Mouse (Mus musculus): ENCODE results near the gene Prdx2. TPM values are rescaled to one million over a fixed set of nuclear protein-coding genes. Genes with fewer than 3 reads are reported as not detected.

Gene Prdx2
- 1,124 and 1,185 TPM in 2 replicates for polyA plus RNA-seq (2015; fragmentation: Nextera tagmentation; extraction: Ambion mirVana)

DNA sequence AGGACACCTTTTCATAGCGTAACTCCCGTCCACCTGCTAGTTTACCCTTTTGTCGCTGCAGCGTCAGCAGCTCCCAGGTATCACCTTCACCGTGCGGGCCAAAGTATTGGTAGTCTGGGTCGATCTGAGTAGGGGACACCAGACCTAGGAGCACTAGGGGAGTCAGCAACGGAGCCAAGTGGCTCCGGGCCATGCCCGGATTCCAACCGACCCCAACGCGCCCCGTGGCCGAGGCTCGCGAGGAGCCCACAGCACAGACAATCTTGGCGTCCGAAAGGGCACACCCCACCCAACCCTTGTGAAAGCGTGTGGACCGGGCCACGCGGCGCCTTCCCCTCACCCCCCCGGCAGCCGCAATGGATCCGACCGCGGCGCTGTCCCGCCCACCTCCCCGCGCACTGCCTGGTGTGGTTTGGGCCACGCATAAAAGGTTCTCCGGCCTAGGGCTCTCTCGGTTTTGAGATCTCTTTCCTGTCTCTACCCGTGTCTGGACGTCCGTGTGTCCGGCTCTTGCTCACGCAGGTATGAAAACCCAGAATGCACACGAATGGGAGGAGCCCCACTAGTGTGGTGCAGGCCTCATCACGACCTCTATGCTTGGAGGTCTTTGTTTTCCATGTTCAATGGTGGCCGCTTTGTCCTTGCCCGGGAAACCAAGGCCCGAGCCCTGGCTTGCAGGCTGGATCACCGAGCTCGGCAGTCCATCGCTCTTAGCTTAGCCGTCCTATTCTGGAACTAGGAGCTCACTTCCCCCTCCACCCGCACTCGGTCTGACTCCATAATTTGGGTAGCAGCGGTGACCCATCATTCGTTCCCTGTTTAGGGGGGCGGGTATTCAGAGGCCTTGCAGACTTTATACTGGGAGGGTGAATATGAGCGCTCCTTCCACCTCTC lies at the start of gene Prdx2, which contains the start of the genes Gm49661 and Rnaseh2a:
Gene Prdx2 (plus strand): TSS at position 347 of the 894 bp plus-strand sequence.
Gene Gm49661 (minus strand): TSS at position 193 of the 894 bp plus-strand sequence.
Gene Rnaseh2a (minus strand): TSS at position 527 of the 894 bp plus-strand sequence.
- Histone ChIP-seq H3K36me3 (peaks cover 25% of the 10 kb centered on the region), H3K9me3 (no peaks in the 10 kb centered on the region), H3K4me1 (replicated peaks) (peaks cover 47% of the 10 kb centered on the region), H3K27me3 (no peaks in the 10 kb centered on the region), H3K4me2 (peak within 1 kb of the TSS; percentile 72), H3K9ac (peak within 1 kb of the TSS; percentile 82), H3K4me3 (peak within 1 kb of the TSS; percentile 69), H3K27ac (replicated peaks) (peak within 1 kb of the TSS; percentile 90)
- WGBS = under 1% methylated on average over 56 of the region's 56 CpGs
- peak; percentile 76 for ATAC-seq (ENCODE audit: low FRiP score, low read depth)

DNA sequence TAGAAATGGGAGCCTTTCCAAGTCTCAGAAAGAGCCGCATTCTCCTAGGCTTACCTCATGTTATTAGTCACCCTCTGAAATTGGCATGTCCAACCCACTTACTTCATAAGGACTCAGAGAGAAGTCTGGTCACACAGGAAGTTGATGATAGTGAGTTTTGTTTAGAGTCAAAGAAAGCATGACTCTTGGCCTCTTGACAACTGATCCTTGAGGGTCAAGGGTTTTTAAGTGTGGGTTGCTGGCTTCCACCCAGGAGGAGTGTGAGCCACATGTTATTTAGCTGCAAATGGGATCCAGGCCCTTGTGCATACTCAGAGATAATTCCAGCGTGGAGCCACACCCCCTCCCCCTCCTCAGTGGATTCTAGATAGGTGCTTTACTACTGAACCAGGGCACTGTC lies 47.8 kb upstream of the Prdx2 start:
- H3K4me2 ChIP-seq = no peak overlapping the region

DNA sequence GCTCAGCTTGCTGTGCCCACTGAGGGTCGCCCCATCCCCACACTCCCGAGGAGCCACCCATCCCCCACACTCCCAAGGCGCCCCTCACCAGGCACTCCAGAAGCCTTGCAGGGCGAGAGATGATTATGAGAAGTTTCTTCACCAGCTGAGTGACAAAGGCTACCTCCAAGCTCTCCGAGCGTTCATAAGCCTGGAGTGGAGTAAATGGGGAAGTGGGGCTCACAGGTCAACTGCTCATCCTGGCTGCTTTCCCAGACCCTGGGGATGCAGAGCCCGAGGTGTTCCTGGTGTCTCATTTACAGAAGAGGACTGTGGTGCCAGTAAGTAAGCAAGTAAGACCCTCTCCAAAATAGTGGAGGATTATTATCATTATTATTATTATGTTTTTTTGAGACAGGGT lies 43.8 kb upstream of the Prdx2 start:
- ATAC-seq (ENCODE audit: low FRiP score, low read depth) = no peak
- 72% methylated on average over 7 of the region's 7 CpGs for WGBS
- H3K9me3 ChIP-seq = no peaks in the 10 kb centered on the region
- H3K27ac ChIP-seq (replicated peaks) = no peak overlapping the region
- H3K4me2 ChIP-seq = no peak overlapping the region
- no peaks in the 10 kb centered on the region for H3K27me3 ChIP-seq
- no peak overlapping the region for H3K9ac ChIP-seq
- peaks cover 6% of the 10 kb centered on the region for H3K4me1 ChIP-seq (replicated peaks)
- H3K4me3 ChIP-seq = no peak overlapping the region
- H3K36me3 ChIP-seq = peaks cover 65% of the 10 kb centered on the region

More for the DNA sequence above, 47.8 kb upstream of the Prdx2 start:
- Histone ChIP-seq H3K9ac (no peak overlapping the region), H3K4me3 (no peak overlapping the region), H3K9me3 (no peaks in the 10 kb centered on the region), H3K36me3 (peaks cover 87% of the 10 kb centered on the region), H3K4me1 (replicated peaks) (no peaks in the 10 kb centered on the region), H3K27ac (replicated peaks) (no peak overlapping the region), H3K27me3 (0 out of 2 replicates have a peak, but pooled peaks cover 2% of the 10 kb centered on the region)
- 85% methylated on average over 2 of the region's 2 CpGs for WGBS
- no peak for ATAC-seq (ENCODE audit: low FRiP score, low read depth)

DNA sequence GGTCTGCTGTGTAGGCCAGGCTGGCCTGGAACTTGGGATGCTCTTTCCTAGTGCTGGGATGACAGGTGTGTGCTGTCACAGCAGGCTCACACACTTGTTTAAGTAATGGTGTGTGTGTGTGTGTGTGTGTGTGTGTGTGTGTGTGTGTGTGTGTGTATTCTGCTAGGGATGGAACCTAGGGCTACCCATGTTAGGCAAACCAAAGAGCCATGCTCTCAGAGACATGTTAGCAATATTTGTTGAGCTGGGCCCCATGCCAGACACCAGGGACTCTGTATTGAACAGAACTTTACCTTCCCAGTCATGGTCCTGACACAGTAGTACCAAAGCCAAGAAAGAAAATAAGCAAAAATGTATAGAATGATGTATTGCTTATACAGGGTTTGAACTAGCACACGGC lies 41.9 kb upstream of the Prdx2 start:
- no peak overlapping the region for H3K4me2 ChIP-seq
- ATAC-seq (ENCODE audit: low FRiP score, low read depth) = no peak
- H3K9ac ChIP-seq = no peak overlapping the region
- H3K36me3 ChIP-seq = peaks cover 61% of the 10 kb centered on the region
- H3K4me1 ChIP-seq (replicated peaks) = peaks cover 6% of the 10 kb centered on the region
- no peaks in the 10 kb centered on the region for H3K9me3 ChIP-seq
- no peaks in the 10 kb centered on the region for H3K27me3 ChIP-seq
- H3K27ac ChIP-seq (replicated peaks) = no peak overlapping the region
- WGBS = 85% methylated on average over 1 of the region's 1 CpGs
- H3K4me3 ChIP-seq = no peak overlapping the region

DNA sequence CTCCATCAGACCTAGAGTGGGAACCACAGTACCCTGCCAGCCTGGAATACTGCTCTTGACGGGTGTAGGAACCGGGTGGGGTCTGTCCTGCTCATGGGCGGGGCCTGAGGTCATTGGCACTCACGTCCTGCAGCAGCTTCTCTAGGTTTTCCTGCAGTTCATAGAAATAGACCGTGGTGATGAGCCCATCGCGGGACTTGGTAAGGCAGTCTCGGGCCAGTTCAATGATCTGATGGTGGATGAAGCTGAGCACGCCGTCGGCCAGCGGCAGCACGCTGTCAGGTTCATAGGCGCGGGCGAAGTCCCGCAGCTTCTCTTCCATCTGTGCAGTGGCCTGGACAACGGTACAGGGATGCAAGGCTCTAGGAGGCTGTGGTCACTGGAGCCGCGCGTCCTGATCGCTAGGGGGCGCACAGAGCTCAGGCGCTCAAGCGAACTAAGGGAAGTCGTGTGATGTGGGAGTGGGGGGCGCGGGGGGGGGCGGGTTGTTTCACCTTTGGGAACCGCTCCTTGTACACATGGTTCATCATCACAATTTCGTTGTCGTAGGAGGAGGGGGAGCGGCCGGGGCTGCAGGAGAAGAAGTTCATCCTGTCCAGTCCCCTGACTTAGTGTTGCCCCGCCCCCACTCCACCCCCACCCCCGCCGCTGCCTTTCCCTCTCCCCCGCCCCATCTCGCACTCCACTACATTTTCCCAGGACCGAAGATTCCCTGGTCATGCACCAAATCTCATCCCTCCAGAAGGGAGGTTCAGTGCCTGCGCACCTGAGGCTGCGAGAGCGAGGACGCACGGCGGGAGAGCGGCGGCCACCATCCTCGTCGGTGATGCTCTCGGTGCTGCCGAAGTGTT lies 40.7 kb upstream of the Prdx2 start:
- H3K4me3 ChIP-seq = peak overlapping the region; percentile 25

DNA sequence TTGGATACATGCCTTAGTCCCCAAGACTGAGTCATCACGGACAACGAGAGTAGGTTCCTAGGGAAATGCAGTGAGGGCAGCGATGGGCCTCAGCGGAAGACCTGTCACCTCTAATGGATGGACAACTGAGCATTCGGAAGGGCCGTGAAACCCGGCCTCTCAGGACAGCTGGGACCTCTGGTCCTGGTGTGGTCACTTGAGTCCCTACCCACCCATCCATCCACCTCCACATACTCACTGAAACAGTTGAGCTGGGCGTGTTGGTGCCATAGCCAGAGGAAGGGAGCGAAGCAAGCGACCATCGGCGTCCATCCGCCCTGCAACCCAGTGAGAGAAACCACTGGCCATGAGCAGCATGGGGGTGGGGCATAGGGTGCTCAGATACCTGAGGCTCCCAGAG lies 38.8 kb upstream of the Prdx2 start:
- no peaks in the 10 kb centered on the region for H3K27me3 ChIP-seq
- ATAC-seq (ENCODE audit: low FRiP score, low read depth) = no peak
- H3K4me2 ChIP-seq = no peak overlapping the region
- H3K9ac ChIP-seq = no peak overlapping the region
- H3K36me3 ChIP-seq = peaks cover 39% of the 10 kb centered on the region
- peaks cover 27% of the 10 kb centered on the region for H3K4me1 ChIP-seq (replicated peaks)
- no peak overlapping the region for H3K4me3 ChIP-seq
- H3K27ac ChIP-seq (replicated peaks) = no peak overlapping the region
- H3K9me3 ChIP-seq = no peaks in the 10 kb centered on the region
- WGBS = 88% methylated on average over 13 of the region's 13 CpGs

More for the DNA sequence above, 40.7 kb upstream of the Prdx2 start:
- Histone ChIP-seq H3K36me3 (peaks cover 53% of the 10 kb centered on the region), H3K4me2 (peak overlapping the region; percentile 53), H3K9me3 (no peaks in the 10 kb centered on the region), H3K27ac (replicated peaks) (no peak overlapping the region), H3K9ac (no peak overlapping the region), H3K4me1 (replicated peaks) (peaks cover 8% of the 10 kb centered on the region), H3K27me3 (no peaks in the 10 kb centered on the region)
- ATAC-seq (ENCODE audit: low FRiP score, low read depth) = peak; percentile 71
- WGBS = 2% methylated on average over 46 of the region's 52 CpGs

DNA sequence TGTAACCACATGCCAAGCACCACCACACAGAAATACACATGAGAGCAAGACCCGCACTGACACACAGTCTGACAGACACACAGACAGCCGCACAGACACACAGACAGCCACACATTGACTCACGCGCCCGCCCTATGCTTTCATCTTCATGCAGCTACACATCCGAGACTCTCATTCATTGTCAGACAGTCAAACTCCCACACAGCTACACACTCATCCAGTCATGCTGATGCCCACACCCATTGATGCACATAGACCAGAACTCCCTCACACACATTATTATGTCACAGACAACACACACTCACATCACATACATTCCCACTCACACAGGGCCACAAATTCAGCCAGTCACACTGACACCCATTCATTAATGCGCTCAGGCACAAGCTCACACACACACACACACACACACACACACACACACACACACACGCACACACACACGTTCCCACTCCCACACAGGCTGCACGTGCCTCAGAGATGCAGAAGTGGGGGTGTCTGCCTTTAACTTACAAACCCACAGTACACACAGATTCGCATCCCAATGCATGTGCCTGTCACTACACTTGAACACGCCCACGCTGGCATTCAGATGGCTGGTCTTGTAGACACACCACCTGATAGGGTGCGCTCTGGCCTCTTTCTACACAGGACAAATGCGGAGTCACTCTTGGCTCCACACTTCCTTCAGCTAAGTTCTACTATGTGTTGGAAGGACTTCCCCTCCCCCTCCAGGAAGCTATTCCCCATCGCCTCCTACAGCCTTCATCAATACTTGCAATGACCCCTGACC lies 35.4 kb upstream of the Prdx2 start:
- WGBS = 83% methylated on average over 16 of the region's 16 CpGs
- H3K4me3 ChIP-seq = peak overlapping the region; percentile 81
- no peak for ATAC-seq (ENCODE audit: low FRiP score, low read depth)
- peak overlapping the region; percentile 70 for H3K4me2 ChIP-seq
- no peak overlapping the region for H3K27ac ChIP-seq (replicated peaks)
- H3K9ac ChIP-seq = no peak overlapping the region
- H3K36me3 ChIP-seq = peaks cover 20% of the 10 kb centered on the region
- H3K27me3 ChIP-seq = no peaks in the 10 kb centered on the region
- H3K4me1 ChIP-seq (replicated peaks) = peaks cover 28% of the 10 kb centered on the region
- no peaks in the 10 kb centered on the region for H3K9me3 ChIP-seq

DNA sequence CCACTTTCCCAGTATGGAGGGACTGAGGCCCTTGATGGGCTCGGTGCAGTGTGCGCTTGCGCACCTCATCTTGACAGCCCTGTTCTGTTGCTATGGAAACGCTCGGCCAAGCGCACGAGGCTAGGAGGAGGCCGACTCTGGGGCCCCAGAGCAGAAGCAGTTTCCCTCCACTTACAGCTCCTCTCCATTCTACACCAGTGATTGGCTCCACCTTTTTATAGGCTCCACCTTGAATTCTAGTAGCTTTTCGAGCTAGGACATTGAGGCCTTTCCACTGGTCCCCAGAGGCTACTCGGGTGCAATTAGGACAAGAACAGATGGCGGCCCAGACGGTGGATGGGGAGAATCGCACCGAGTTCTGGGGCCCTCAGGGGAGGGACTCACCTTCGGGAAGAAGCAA lies 34.5 kb upstream of the Prdx2 start:
- Histone ChIP-seq H3K4me1 (replicated peaks) (peaks cover 23% of the 10 kb centered on the region), H3K36me3 (peaks cover 20% of the 10 kb centered on the region), H3K9ac (peak overlapping the region; percentile 97), H3K27ac (replicated peaks) (peak overlapping the region; percentile 97), H3K27me3 (no peaks in the 10 kb centered on the region), H3K4me2 (peak overlapping the region; percentile 70), H3K9me3 (no peaks in the 10 kb centered on the region), H3K4me3 (peak overlapping the region; percentile 81)
- peak; percentile 74 for ATAC-seq (ENCODE audit: low FRiP score, low read depth)
- under 1% methylated on average over 15 of the region's 15 CpGs for WGBS

DNA sequence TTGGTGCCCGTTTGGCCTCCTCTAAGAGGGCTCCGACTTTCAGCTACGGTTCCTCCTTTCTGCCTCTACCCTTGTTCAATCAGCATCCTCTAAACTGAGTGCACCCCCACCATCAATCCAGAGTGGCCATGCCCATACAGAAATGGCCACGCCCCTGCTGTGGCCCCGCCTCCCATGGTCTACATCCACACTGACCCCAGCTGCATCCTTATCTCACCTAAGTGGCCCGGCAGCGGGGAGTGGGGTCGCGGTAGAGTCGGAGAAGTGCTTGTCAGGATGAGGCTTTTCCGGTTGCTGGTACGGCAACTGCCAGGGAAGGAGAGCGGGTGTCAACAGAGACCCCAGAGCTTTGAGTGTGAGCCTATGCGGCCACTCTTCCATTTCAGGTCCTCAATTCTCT lies 33.9 kb upstream of the Prdx2 start:
- ATAC-seq (ENCODE audit: low FRiP score, low read depth) = 0 out of 2 replicates have a peak, but pooled peaks have one; percentile 4
- Histone ChIP-seq H3K9me3 (no peaks in the 10 kb centered on the region), H3K36me3 (peaks cover 16% of the 10 kb centered on the region), H3K4me3 (peak overlapping the region; percentile 81), H3K27ac (replicated peaks) (peak overlapping the region; percentile 97), H3K27me3 (no peaks in the 10 kb centered on the region), H3K4me2 (peak overlapping the region; percentile 70), H3K9ac (peak overlapping the region; percentile 97), H3K4me1 (replicated peaks) (peaks cover 23% of the 10 kb centered on the region)
- 4% methylated on average over 14 of the region's 14 CpGs for WGBS

DNA sequence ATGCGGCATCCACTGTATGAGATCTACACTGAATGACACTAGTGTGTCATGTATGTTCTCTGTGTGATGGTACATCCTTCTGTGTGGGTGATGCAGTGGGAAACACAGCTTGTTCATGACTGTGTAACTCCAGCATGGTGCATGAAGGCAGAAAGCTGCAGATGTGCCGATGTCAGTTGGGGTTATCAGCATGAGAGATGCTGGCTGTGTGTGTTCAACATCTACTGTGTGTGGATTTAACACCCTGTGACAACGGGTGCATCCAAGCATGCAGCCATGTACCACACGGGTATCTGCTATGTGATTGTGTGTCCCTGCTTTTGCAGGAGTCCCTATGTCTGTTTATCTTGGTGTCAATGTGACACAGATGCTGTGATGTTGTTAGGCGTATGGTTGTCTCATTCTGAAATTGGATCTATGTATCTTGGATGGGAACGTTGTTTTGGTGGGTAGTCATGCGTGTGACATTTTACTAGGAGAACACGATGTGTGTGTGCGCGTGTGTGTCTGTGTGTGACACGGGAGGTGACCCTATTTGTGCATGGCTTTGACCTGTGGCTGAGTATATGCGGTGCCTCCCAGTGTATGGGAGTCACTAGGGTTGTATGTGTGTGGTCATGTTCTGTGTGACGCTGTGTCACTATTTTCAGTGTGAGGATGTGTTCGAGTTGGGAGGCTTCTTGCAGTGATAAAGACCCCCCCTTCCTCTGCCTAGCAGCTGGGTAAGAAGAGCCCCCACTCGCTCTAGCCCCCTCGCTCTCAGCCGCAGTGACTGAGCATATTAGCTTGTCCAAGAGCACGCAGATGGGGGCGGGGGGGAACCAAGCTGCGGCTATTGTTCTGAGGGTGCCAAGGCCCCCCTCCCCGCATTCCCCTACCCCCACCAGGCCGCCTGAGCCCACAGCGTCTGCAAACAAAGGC lies 33.1 kb upstream of the Prdx2 start:
- 12% methylated on average over 23 of the region's 23 CpGs for WGBS
- no peaks in the 10 kb centered on the region for H3K27me3 ChIP-seq
- peaks cover 23% of the 10 kb centered on the region for H3K4me1 ChIP-seq (replicated peaks)

More for the DNA sequence above, 33.1 kb upstream of the Prdx2 start:
- Histone ChIP-seq H3K4me2 (peak overlapping the region; percentile 70), H3K36me3 (peaks cover 10% of the 10 kb centered on the region), H3K27ac (replicated peaks) (peak overlapping the region; percentile 97), H3K4me3 (peak overlapping the region; percentile 81), H3K9ac (peak overlapping the region; percentile 97), H3K9me3 (no peaks in the 10 kb centered on the region)
- ATAC-seq (ENCODE audit: low FRiP score, low read depth) = peak; percentile 61
